Mouse (Mus musculus): ENCODE data around the gene Zfp800. TPM values are rescaled to one million over a fixed set of nuclear protein-coding genes. Genes with fewer than 3 reads are reported as not detected.

The Zfp800 gene
- polyA plus RNA-seq, 1 experiment = 8.5 TPM

GRCm38 (mm10) chr6:28420361-28420760 lies 22.6 kb upstream of the Zfp800 start:
- no peak for TF ChIP-seq POLR2A (IDR thresholded peaks at IDR 0.05; ENCODE audit: control insufficient read depth, extremely low read depth, insufficient read depth, low read length, poor library complexity)
- TF ChIP-seq CTCF (IDR thresholded peaks at IDR 0.05; ENCODE audit: borderline replicate concordance, control insufficient read depth, extremely low read depth, insufficient read depth, low read length, poor library complexity) = no peak
- H3K27me3 ChIP-seq (ENCODE audit: control insufficient read depth, insufficient read depth, low read length) = no peaks in the 10 kb centered on the region
- no peak overlapping the region for H3K4me3 ChIP-seq (ENCODE audit: control insufficient read depth, insufficient read depth, low read length)
- no peak overlapping the region for H3K27ac ChIP-seq (ENCODE audit: control insufficient read depth, insufficient read depth, low read length)
- H3K4me1 ChIP-seq (replicated peaks; ENCODE audit: control insufficient read depth, insufficient read depth, low read length) = peaks cover 22% of the 10 kb centered on the region
- WGBS = 88% methylated on average over 17 of the region's 17 CpGs
- peaks cover 26% of the 10 kb centered on the region for H3K36me3 ChIP-seq (ENCODE audit: control insufficient read depth, insufficient read depth, low read length)
- no peak for DNase-seq

GRCm38 (mm10) chr6:28419673-28420072 lies 21.9 kb upstream of the Zfp800 start:
- WGBS = 93% methylated on average over 2 of the region's 2 CpGs
- Histone ChIP-seq H3K27me3 (ENCODE audit: control insufficient read depth, insufficient read depth, low read length) (no peaks in the 10 kb centered on the region), H3K27ac (ENCODE audit: control insufficient read depth, insufficient read depth, low read length) (no peak overlapping the region), H3K4me1 (replicated peaks; ENCODE audit: control insufficient read depth, insufficient read depth, low read length) (peaks cover 21% of the 10 kb centered on the region), H3K36me3 (ENCODE audit: control insufficient read depth, insufficient read depth, low read length) (peaks cover 26% of the 10 kb centered on the region), H3K4me3 (ENCODE audit: control insufficient read depth, insufficient read depth, low read length) (no peak overlapping the region)
- DNase-seq = no peak
- TF ChIP-seq CTCF (IDR thresholded peaks at IDR 0.05; ENCODE audit: borderline replicate concordance, control insufficient read depth, extremely low read depth, insufficient read depth, low read length, poor library complexity) = no peak
- no peak for TF ChIP-seq POLR2A (IDR thresholded peaks at IDR 0.05; ENCODE audit: control insufficient read depth, extremely low read depth, insufficient read depth, low read length, poor library complexity)

GRCm38 (mm10) chr6:28418449-28418848 lies 20.6 kb upstream of the Zfp800 start:
- TF ChIP-seq CTCF (IDR thresholded peaks at IDR 0.05; ENCODE audit: borderline replicate concordance, control insufficient read depth, extremely low read depth, insufficient read depth, low read length, poor library complexity) (no peak), POLR2A (IDR thresholded peaks at IDR 0.05; ENCODE audit: control insufficient read depth, extremely low read depth, insufficient read depth, low read length, poor library complexity) (no peak)

GRCm38 (mm10) chr6:28416981-28417380 lies 19.2 kb upstream of the Zfp800 start:
- Histone ChIP-seq H3K4me3 (ENCODE audit: control insufficient read depth, insufficient read depth, low read length) (no peak overlapping the region), H3K36me3 (ENCODE audit: control insufficient read depth, insufficient read depth, low read length) (peaks cover 26% of the 10 kb centered on the region), H3K27ac (ENCODE audit: control insufficient read depth, insufficient read depth, low read length) (no peak overlapping the region), H3K4me1 (replicated peaks; ENCODE audit: control insufficient read depth, insufficient read depth, low read length) (peaks cover 14% of the 10 kb centered on the region), H3K27me3 (ENCODE audit: control insufficient read depth, insufficient read depth, low read length) (no peaks in the 10 kb centered on the region)
- no peak for DNase-seq
- 97% methylated on average over 4 of the region's 4 CpGs for WGBS
- TF ChIP-seq POLR2A (IDR thresholded peaks at IDR 0.05; ENCODE audit: control insufficient read depth, extremely low read depth, insufficient read depth, low read length, poor library complexity) = no peak
- no peak for TF ChIP-seq CTCF (IDR thresholded peaks at IDR 0.05; ENCODE audit: borderline replicate concordance, control insufficient read depth, extremely low read depth, insufficient read depth, low read length, poor library complexity)

More at GRCm38 (mm10) chr6:28418449-28418848, 20.6 kb upstream of the Zfp800 start:
- Histone ChIP-seq H3K27me3 (ENCODE audit: control insufficient read depth, insufficient read depth, low read length) (no peaks in the 10 kb centered on the region), H3K4me3 (ENCODE audit: control insufficient read depth, insufficient read depth, low read length) (no peak overlapping the region), H3K4me1 (replicated peaks; ENCODE audit: control insufficient read depth, insufficient read depth, low read length) (peaks cover 14% of the 10 kb centered on the region), H3K36me3 (ENCODE audit: control insufficient read depth, insufficient read depth, low read length) (peaks cover 26% of the 10 kb centered on the region), H3K27ac (ENCODE audit: control insufficient read depth, insufficient read depth, low read length) (no peak overlapping the region)
- DNase-seq = no peak
- WGBS = 92% methylated on average over 14 of the region's 14 CpGs

GRCm38 (mm10) chr6:28411236-28411635 lies 13.4 kb upstream of the Zfp800 start:
- Histone ChIP-seq H3K4me1 (replicated peaks; ENCODE audit: control insufficient read depth, insufficient read depth, low read length) (no peaks in the 10 kb centered on the region), H3K4me3 (ENCODE audit: control insufficient read depth, insufficient read depth, low read length) (no peak overlapping the region), H3K27me3 (ENCODE audit: control insufficient read depth, insufficient read depth, low read length) (no peaks in the 10 kb centered on the region), H3K36me3 (ENCODE audit: control insufficient read depth, insufficient read depth, low read length) (0 out of 2 replicates have a peak, but pooled peaks cover 5% of the 10 kb centered on the region), H3K27ac (ENCODE audit: control insufficient read depth, insufficient read depth, low read length) (no peak overlapping the region)
- TF ChIP-seq POLR2A (IDR thresholded peaks at IDR 0.05; ENCODE audit: control insufficient read depth, extremely low read depth, insufficient read depth, low read length, poor library complexity) (no peak), CTCF (IDR thresholded peaks at IDR 0.05; ENCODE audit: borderline replicate concordance, control insufficient read depth, extremely low read depth, insufficient read depth, low read length, poor library complexity) (no peak)
- no peak for DNase-seq
- WGBS = 74% methylated on average over 2 of the region's 2 CpGs

GRCm38 (mm10) chr6:28410053-28410452 lies 12.2 kb upstream of the Zfp800 start:
- WGBS = 39% methylated on average over 9 of the region's 9 CpGs

GRCm38 (mm10) chr6:28399791-28400190 lies 2.0 kb upstream of the Zfp800 start:
- no peak for TF ChIP-seq CTCF (IDR thresholded peaks at IDR 0.05; ENCODE audit: borderline replicate concordance, control insufficient read depth, extremely low read depth, insufficient read depth, low read length, poor library complexity)
- TF ChIP-seq POLR2A (IDR thresholded peaks at IDR 0.05; ENCODE audit: control insufficient read depth, extremely low read depth, insufficient read depth, low read length, poor library complexity) = no peak
- Histone ChIP-seq H3K27ac (ENCODE audit: control insufficient read depth, insufficient read depth, low read length) (no peak overlapping the region), H3K36me3 (ENCODE audit: control insufficient read depth, insufficient read depth, low read length) (no peaks in the 10 kb centered on the region), H3K27me3 (ENCODE audit: control insufficient read depth, insufficient read depth, low read length) (no peaks in the 10 kb centered on the region), H3K4me1 (replicated peaks; ENCODE audit: control insufficient read depth, insufficient read depth, low read length) (peaks cover 6% of the 10 kb centered on the region; the same call in 1 of the 2 replicates), H3K4me3 (ENCODE audit: control insufficient read depth, insufficient read depth, low read length) (no peak overlapping the region)
- peak; percentile 30 for DNase-seq
- 98% methylated on average over 4 of the region's 4 CpGs for WGBS

More at GRCm38 (mm10) chr6:28410053-28410452, 12.2 kb upstream of the Zfp800 start:
- H3K27ac ChIP-seq (ENCODE audit: control insufficient read depth, insufficient read depth, low read length) = no peak overlapping the region
- TF ChIP-seq POLR2A (IDR thresholded peaks at IDR 0.05; ENCODE audit: control insufficient read depth, extremely low read depth, insufficient read depth, low read length, poor library complexity) (no peak), CTCF (IDR thresholded peaks at IDR 0.05; ENCODE audit: borderline replicate concordance, control insufficient read depth, extremely low read depth, insufficient read depth, low read length, poor library complexity) (no peak)
- H3K27me3 ChIP-seq (ENCODE audit: control insufficient read depth, insufficient read depth, low read length) = no peaks in the 10 kb centered on the region
- no peaks in the 10 kb centered on the region for H3K4me1 ChIP-seq (replicated peaks; ENCODE audit: control insufficient read depth, insufficient read depth, low read length)
- no peak overlapping the region for H3K4me3 ChIP-seq (ENCODE audit: control insufficient read depth, insufficient read depth, low read length)
- DNase-seq = peak; percentile 16
- H3K36me3 ChIP-seq (ENCODE audit: control insufficient read depth, insufficient read depth, low read length) = no peaks in the 10 kb centered on the region
